ENCODE assay signal across 8 mouse cellular contexts in the genomic region with DNA sequence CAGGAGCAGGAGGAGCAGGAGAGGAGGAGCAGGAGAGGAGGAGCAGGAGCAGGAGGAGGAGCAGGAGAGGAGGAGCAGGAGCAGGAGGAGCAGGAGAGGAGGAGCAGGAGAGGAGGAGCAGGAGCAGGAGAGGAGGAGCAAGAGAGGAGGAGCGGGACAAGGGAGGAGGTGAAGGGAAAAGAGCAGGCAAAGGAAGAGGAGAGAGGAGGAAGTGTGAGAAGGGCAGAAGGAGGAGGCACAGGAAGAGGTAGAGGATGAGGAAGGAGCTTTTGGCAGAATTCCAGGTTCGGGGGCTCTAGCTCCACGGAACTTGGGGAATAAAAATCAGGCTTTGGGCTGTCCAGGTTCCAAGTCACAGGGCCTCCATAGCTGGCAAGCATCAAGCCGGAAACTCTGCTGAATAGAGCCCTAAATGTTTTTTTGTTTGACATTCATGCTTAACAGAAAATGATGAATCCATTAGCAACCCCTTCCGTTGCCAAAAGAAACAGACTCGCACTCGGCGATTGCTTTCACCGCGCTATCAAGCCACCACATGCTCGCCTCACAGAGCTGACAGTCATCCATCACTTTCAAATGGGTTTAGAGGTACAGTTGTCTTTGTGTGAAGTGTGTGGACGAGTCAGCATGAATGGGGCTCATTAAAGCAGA.
DNase-seq lines count a peak whose midpoint lies in the region; ATAC-seq and TF ChIP-seq lines count a peak whose summit lies in the region.

No protein-coding gene starts in this region.

- no peaks in the 10 kb centered on the region for H3K79me2 ChIP-seq in myocyte (ENCODE audit: control insufficient read depth, insufficient read depth)

- H3K4me2 ChIP-seq in lung, embryonic 14.5 days, result peak overlapping the region; percentile 42
- no peak overlapping the region for H3K4me2 ChIP-seq in lung, postnatal 0 days (replicated peaks; ENCODE audit: low read depth, low read length)
- peak overlapping the region; percentile 47 for H3K4me2 ChIP-seq in heart, embryonic 13.5 days
- H3K4me2 ChIP-seq in myocyte (ENCODE audit: low read depth), result peak overlapping the region; percentile 86

- H3K27ac ChIP-seq in lung, embryonic 14.5 days (ENCODE audit: low read depth), result no peak overlapping the region
- no peak overlapping the region for H3K27ac ChIP-seq in lung, postnatal 0 days (ENCODE audit: low read length)
- no peak overlapping the region for H3K27ac ChIP-seq in heart, embryonic 13.5 days (replicated peaks)
- H3K27ac ChIP-seq in layer of hippocampus, adult 2 months, result peak overlapping the region; percentile 43

- peak; percentile 77 for DNase-seq in lung, embryonic 14.5 days
- DNase-seq in lung, postnatal 0 days (ENCODE audit: low spot score), result no peak
- peak; percentile 66 for DNase-seq in embryo, embryonic 10 days (ENCODE audit: low spot score)
- DNase-seq in layer of hippocampus, adult 2 months (ENCODE audit: low spot score in 2 of 2), result peak; percentile 41 to 70
- DNase-seq in urinary bladder, postnatal 14 days (ENCODE audit: low spot score), result no peak

- H3K9ac ChIP-seq in lung, embryonic 14.5 days, result no peak overlapping the region
- H3K9ac ChIP-seq in lung, postnatal 0 days (replicated peaks; ENCODE audit: low read depth), result no peak overlapping the region
- H3K9ac ChIP-seq in heart, embryonic 13.5 days, result no peak overlapping the region

- no peak overlapping the region for H3K4me3 ChIP-seq in lung, embryonic 14.5 days (ENCODE audit: low read depth, low read length)
- H3K4me3 ChIP-seq in lung, postnatal 0 days (ENCODE audit: low read depth, low read length), result no peak overlapping the region
- H3K4me3 ChIP-seq in heart, embryonic 13.5 days, result peak overlapping the region; percentile 21; the same call in 1 of the 2 replicates
- peak overlapping the region; percentile 27 for H3K4me3 ChIP-seq in layer of hippocampus, adult 2 months
- H3K4me3 ChIP-seq in myocyte, result peak overlapping the region; percentile 19

- 10% methylated on average over 12 of the region's 12 CpGs for WGBS in lung, embryonic 14.5 days
- WGBS in lung, postnatal 0 days, result 19% methylated on average over 12 of the region's 12 CpGs
- WGBS in heart, embryonic 13.5 days, result 25% methylated on average over 12 of the region's 12 CpGs

- TF ChIP-seq POLR2A in myocyte (IDR thresholded peaks at IDR 0.05; ENCODE audit: insufficient read length, low read depth), result peak; percentile 31

- no peaks in the 10 kb centered on the region for H3K27me3 ChIP-seq in lung, embryonic 14.5 days (ENCODE audit: insufficient read depth, low read length)
- H3K27me3 ChIP-seq in lung, postnatal 0 days (replicated peaks; ENCODE audit: insufficient read depth, low read length), result no peaks in the 10 kb centered on the region
- H3K27me3 ChIP-seq in heart, embryonic 13.5 days (replicated peaks), result no peaks in the 10 kb centered on the region
- no peaks in the 10 kb centered on the region for H3K27me3 ChIP-seq in myocyte (ENCODE audit: control insufficient read depth, insufficient read depth, insufficient read length)

- H3K9me3 ChIP-seq in lung, embryonic 14.5 days (ENCODE audit: low read depth, low read length), result no peaks in the 10 kb centered on the region
- no peaks in the 10 kb centered on the region for H3K9me3 ChIP-seq in lung, postnatal 0 days (ENCODE audit: low read length)
- no peaks in the 10 kb centered on the region for H3K9me3 ChIP-seq in heart, embryonic 13.5 days

- H3K36me3 ChIP-seq in lung, embryonic 14.5 days (ENCODE audit: insufficient read depth), result no peaks in the 10 kb centered on the region
- no peaks in the 10 kb centered on the region for H3K36me3 ChIP-seq in lung, postnatal 0 days (ENCODE audit: insufficient read depth, low read length)
- H3K36me3 ChIP-seq in heart, embryonic 13.5 days, result no peaks in the 10 kb centered on the region
- H3K36me3 ChIP-seq in myocyte (ENCODE audit: control insufficient read depth, insufficient read depth), result no peaks in the 10 kb centered on the region

- peak; percentile 82 for ATAC-seq in lung, embryonic 14.5 days (ENCODE audit: insufficient read depth)
- no peak for ATAC-seq in lung, postnatal 0 days
- ATAC-seq in heart, embryonic 13.5 days (ENCODE audit: extremely low read depth, insufficient number of reproducible peaks, low FRiP score, low TSS enrichment), result no peak
- ATAC-seq in monocyte, adult 5-6 weeks (replicated peaks; ENCODE audit: insufficient number of reproducible peaks, low FRiP score, low TSS enrichment, poor library complexity, severe bottlenecking), result no peak

- H3K4me1 ChIP-seq in lung, embryonic 14.5 days (ENCODE audit: insufficient read depth), result no peaks in the 10 kb centered on the region
- H3K4me1 ChIP-seq in lung, postnatal 0 days (ENCODE audit: insufficient read depth, low read depth, low read length), result no peaks in the 10 kb centered on the region
- peaks cover 6% of the 10 kb centered on the region; the same call in 1 of the 2 replicates for H3K4me1 ChIP-seq in heart, embryonic 13.5 days

- no peak overlapping the region for H3ac ChIP-seq in myocyte (ENCODE audit: control insufficient read depth, insufficient read length)

- no peak for TF ChIP-seq CTCF in lung, embryonic 14.5 days (IDR thresholded peaks at IDR 0.05; ENCODE audit: low read depth)
- TF ChIP-seq CTCF in lung, postnatal 0 days (IDR thresholded peaks at IDR 0.05), result no peak
- TF ChIP-seq CTCF in layer of hippocampus, adult 2 months (conservative IDR thresholded peaks at IDR 0.05), result no peak

- no peak for TF ChIP-seq EP300 in lung, postnatal 0 days (IDR thresholded peaks at IDR 0.05)

TF ChIP-seq in myocyte, 11 proteins besides CTCF, POLR2A, EP300 and RAD21:
- TF ChIP-seq POLR2AphosphoS2 (IDR thresholded peaks at IDR 0.05; ENCODE audit: insufficient read length, low read depth), result no peak
TF ChIP-seq in myocyte: peak in this region for 0.

Comparison
In these comparisons a context has a peak if more than half of its experiments do, and no peak if none do; other contexts are left out.
1. DNase-seq: peak in lung, embryonic 14.5 days (single experiment), embryo, embryonic 10 days (single experiment) and layer of hippocampus, adult 2 months (2 of 2); none in lung, postnatal 0 days (single experiment) and urinary bladder, postnatal 14 days (single experiment).
2. H3K4me3 ChIP-seq: peak in heart, embryonic 13.5 days (single experiment), layer of hippocampus, adult 2 months (single experiment) and myocyte (single experiment); none in lung, embryonic 14.5 days (single experiment) and lung, postnatal 0 days (single experiment).